ENCODE assay signal across 12 mouse cellular contexts in the genomic region with DNA sequence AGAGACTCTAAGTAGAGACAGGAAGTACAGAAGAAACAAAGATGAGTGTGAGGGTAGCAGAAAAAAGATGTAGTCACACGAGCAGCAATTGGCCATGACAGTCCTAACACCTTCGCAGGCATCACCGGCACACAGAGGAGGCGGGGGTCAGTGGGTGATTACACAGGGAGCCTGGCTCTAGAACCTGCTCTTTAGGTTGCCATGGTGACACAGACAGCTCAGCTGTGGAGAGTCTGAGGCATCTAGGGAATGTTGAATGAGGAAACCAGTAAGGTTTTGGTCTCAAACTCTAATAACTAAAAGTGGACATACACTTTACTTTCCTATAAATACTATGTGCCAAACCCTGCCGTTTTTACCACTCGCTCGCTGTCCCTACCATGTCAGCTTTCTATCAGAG. TPM values are rescaled to one million over a fixed set of nuclear protein-coding genes. Genes with fewer than 3 reads are reported as not detected.
DNase-seq lines count a peak whose midpoint lies in the region; ATAC-seq and TF ChIP-seq lines count a peak whose summit lies in the region.
"Had no signal": no experiment of that assay in that cellular context is flagged by ENCODE, and none has a peak within 500 bp of the region (broad histone marks: within the 10 kb centered on the region; RNA-seq: fewer than 3 reads in every experiment).

No protein-coding gene starts in this region.

- intact Hi-C loops in left cerebral cortex, postnatal 4 days (cut with DNase I), result loop anchor here (10.0 kb wide), 1 partner anchor 97 kb away; no protein-coding TSS in a partner anchor

- CTCF ChIA-PET in Patski (lab: Charles Lee), result interaction anchor here (1.2 to 2.2 kb wide), 4 partner anchors 38 to 261 kb away, joined by 3 to 5 read pairs (median 4); no protein-coding TSS in a partner anchor

- no peak for TF ChIP-seq CTCF in Patski (IDR thresholded peaks at IDR 0.05)
- no peak for TF ChIP-seq CTCF in liver, postnatal 0 days (IDR thresholded peaks at IDR 0.05; ENCODE audit: low read depth)

- WGBS in hindbrain, embryonic 12.5 days, result 74% methylated on average over 7 of the region's 7 CpGs
- 77% methylated on average over 7 of the region's 7 CpGs for WGBS in hindbrain, embryonic 10.5 days
- 44% methylated on average over 7 of the region's 7 CpGs for WGBS in lung, embryonic 15.5 days
- 72% methylated on average over 7 of the region's 7 CpGs for WGBS in liver, postnatal 0 days (ENCODE audit: insufficient replicate concordance)

- no peak overlapping the region for H3K9ac ChIP-seq in hindbrain, embryonic 12.5 days
- no peak overlapping the region for H3K9ac ChIP-seq in lung, embryonic 15.5 days
- no peak overlapping the region for H3K9ac ChIP-seq in liver, postnatal 0 days (replicated peaks)
- H3K9ac ChIP-seq: embryonic facial prominence, embryonic 12.5 days had no signal

- no peaks in the 10 kb centered on the region for H3K27me3 ChIP-seq in hindbrain, embryonic 12.5 days
- H3K27me3 ChIP-seq in hindbrain, embryonic 10.5 days (ENCODE audit: insufficient read depth, poor library complexity, severe bottlenecking), result no peaks in the 10 kb centered on the region
- H3K27me3 ChIP-seq in Patski, result no peaks in the 10 kb centered on the region
- H3K27me3 ChIP-seq in lung, embryonic 15.5 days, result no peaks in the 10 kb centered on the region
- no peaks in the 10 kb centered on the region for H3K27me3 ChIP-seq in liver, postnatal 0 days (ENCODE audit: insufficient read depth, low read length)
- H3K27me3 ChIP-seq: embryonic facial prominence, embryonic 12.5 days had no signal

- no peak for DNase-seq in hindbrain, embryonic 10.5 days (ENCODE audit: low spot score)
- DNase-seq in Patski (ENCODE audit: low read depth, low spot score), result no peak
- DNase-seq in embryo, embryonic 11 days, result peak; percentile 25
- no peak for DNase-seq in left cerebral cortex, postnatal 4 days
- no peak for DNase-seq in natural killer cell, adult 2 months (ENCODE audit: low spot score in 2 of 2)
- DNase-seq in liver, postnatal 0 days, result no peak
- DNase-seq: gastrocnemius, postnatal 25 days; spleen, adult 18-20 months; thymus, postnatal 14 days had no signal

- H3K9me3 ChIP-seq in hindbrain, embryonic 12.5 days (replicated peaks), result no peaks in the 10 kb centered on the region
- H3K9me3 ChIP-seq in hindbrain, embryonic 10.5 days, result no peaks in the 10 kb centered on the region
- H3K9me3 ChIP-seq in lung, embryonic 15.5 days, result no peaks in the 10 kb centered on the region
- H3K9me3 ChIP-seq in liver, postnatal 0 days (ENCODE audit: low read length), result no peaks in the 10 kb centered on the region
- H3K9me3 ChIP-seq: embryonic facial prominence, embryonic 12.5 days had no signal

- peaks cover 36% of the 10 kb centered on the region for H3K4me1 ChIP-seq in hindbrain, embryonic 12.5 days
- H3K4me1 ChIP-seq in hindbrain, embryonic 10.5 days (replicated peaks), result peaks cover 31% of the 10 kb centered on the region
- peaks cover 78% of the 10 kb centered on the region for H3K4me1 ChIP-seq in lung, embryonic 15.5 days
- peaks cover 5% of the 10 kb centered on the region for H3K4me1 ChIP-seq in liver, postnatal 0 days (ENCODE audit: insufficient read depth)

- H3K36me3 ChIP-seq in hindbrain, embryonic 12.5 days, result no peaks in the 10 kb centered on the region
- H3K36me3 ChIP-seq in hindbrain, embryonic 10.5 days, result peaks cover 10% of the 10 kb centered on the region; the same call in 1 of the 2 replicates
- H3K36me3 ChIP-seq in lung, embryonic 15.5 days, result no peaks in the 10 kb centered on the region
- no peaks in the 10 kb centered on the region for H3K36me3 ChIP-seq in liver, postnatal 0 days (replicated peaks; ENCODE audit: insufficient read depth, low read length)
- H3K36me3 ChIP-seq: embryonic facial prominence, embryonic 12.5 days had no signal

- H3K27ac ChIP-seq in hindbrain, embryonic 12.5 days, result 0 out of 2 replicates have a peak overlapping the region, but pooled peaks have one; percentile 9
- no peak overlapping the region for H3K27ac ChIP-seq in hindbrain, embryonic 10.5 days
- H3K27ac ChIP-seq in lung, embryonic 15.5 days, result peak overlapping the region; percentile 2; the same call in 1 of the 2 replicates
- no peak overlapping the region for H3K27ac ChIP-seq in liver, postnatal 0 days (ENCODE audit: low read depth)
- H3K27ac ChIP-seq: embryonic facial prominence, embryonic 12.5 days had no signal

- no peak overlapping the region for H3K4me3 ChIP-seq in hindbrain, embryonic 12.5 days
- H3K4me3 ChIP-seq in hindbrain, embryonic 10.5 days, result no peak overlapping the region
- H3K4me3 ChIP-seq in lung, embryonic 15.5 days, result no peak overlapping the region
- H3K4me3 ChIP-seq in liver, postnatal 0 days (ENCODE audit: low read depth, low read length), result no peak overlapping the region
- H3K4me3 ChIP-seq: embryonic facial prominence, embryonic 12.5 days had no signal

- H3K4me2 ChIP-seq in hindbrain, embryonic 12.5 days (replicated peaks), result no peak overlapping the region
- H3K4me2 ChIP-seq in lung, embryonic 15.5 days, result 0 out of 2 replicates have a peak overlapping the region, but pooled peaks have one; percentile 3
- H3K4me2 ChIP-seq in liver, postnatal 0 days (ENCODE audit: low read depth, low read length), result no peak overlapping the region
- H3K4me2 ChIP-seq: embryonic facial prominence, embryonic 12.5 days had no signal

- POLR2A ChIA-PET in Patski (lab: Charles Lee), result no interaction called here

- peak; percentile 74; the same call in 1 of the 2 replicates for ATAC-seq in hindbrain, embryonic 12.5 days (ENCODE audit: low FRiP score)
- ATAC-seq in Patski, result peak; percentile 84
- peak; percentile 76 for ATAC-seq in lung, embryonic 15.5 days (ENCODE audit: borderline replicate concordance, extremely low read depth, low FRiP score, low TSS enrichment)
- ATAC-seq in liver, postnatal 0 days, result no peak

- in situ Hi-C loops in Patski (cut with MboI; ENCODE audit: low pct_unique_long_range_greater_than_20kb), result loop anchor here (10.0 kb wide), 1 partner anchor 293 kb away; no protein-coding TSS in a partner anchor

- no peak for TF ChIP-seq EP300 in liver, postnatal 0 days (IDR thresholded peaks at IDR 0.05; ENCODE audit: low read depth)

RNA-seq across cellular contexts. Expression of a gene that starts 6.6 kb away (rescaled TPM):
- 36.4 and 36.8 TPM in 2 replicates for polyA plus RNA-seq in hindbrain, embryonic 12.5 days (2016; fragmentation: Nextera tagmentation; extraction: Ambion mirVana)
- polyA plus RNA-seq in hindbrain, embryonic 10.5 days (2016; fragmentation: Nextera tagmentation; extraction: Ambion mirVana), result 16.0 and 18.1 TPM in 2 replicates
- 94.2 TPM for polyA plus RNA-seq in Patski (2021)
- polyA plus RNA-seq in lung, embryonic 15.5 days (2015; fragmentation: Nextera tagmentation; extraction: Ambion mirVana), result 44.6 and 46.4 TPM in 2 replicates
- total RNA-seq in left cerebral cortex, postnatal 4 days (2021), result 10 to 100 TPM; 67.7 to 72.9 TPM
- 5.5 and 5.9 TPM in 2 replicates for polyA plus RNA-seq in liver, postnatal 0 days (2015; fragmentation: Nextera tagmentation; extraction: Ambion mirVana)

Comparison
In these comparisons a context has a peak if more than half of its experiments do, and no peak if none do; other contexts are left out.
1. H3K27ac ChIP-seq: peak in hindbrain, embryonic 12.5 days (single experiment) and lung, embryonic 15.5 days (single experiment); none in hindbrain, embryonic 10.5 days (single experiment) and liver, postnatal 0 days (single experiment).